Mouse (Mus musculus): ENCODE results near the gene Npas3. TPM values are rescaled to one million over a fixed set of nuclear protein-coding genes. Genes with fewer than 3 reads are reported as not detected.

The Npas3 gene
- polyA plus RNA-seq, 1 experiment from 2014 or later: 0.08 TPM

DNA sequence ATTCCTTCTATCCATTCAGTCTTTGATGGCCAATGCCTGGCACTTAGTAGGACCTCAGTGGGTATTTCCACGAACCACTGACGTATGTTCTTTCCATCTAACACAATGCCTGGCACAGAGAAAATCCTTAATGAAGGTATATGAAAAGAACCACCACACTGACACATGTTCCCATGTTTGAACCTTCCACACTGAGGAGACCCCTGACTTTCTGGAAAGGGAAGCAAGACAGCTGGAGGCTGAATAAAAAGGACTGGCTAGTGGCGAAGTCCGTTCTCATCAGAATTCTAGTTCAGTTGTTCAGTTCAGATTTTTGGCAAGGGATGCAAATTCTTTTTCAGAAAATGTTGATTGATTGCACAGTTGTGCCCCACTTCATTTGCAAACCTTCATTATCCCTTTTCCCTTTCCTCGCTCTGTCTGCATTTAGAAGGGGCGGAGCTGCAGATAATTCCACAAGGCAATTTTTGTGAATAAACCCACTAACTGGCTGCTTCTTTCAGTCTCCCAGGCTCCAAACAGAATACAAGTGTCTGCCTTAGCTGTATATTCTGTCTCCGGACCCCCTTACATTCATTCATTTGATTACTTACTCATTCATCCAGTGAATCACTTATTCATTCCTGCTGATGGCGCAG lies 381.1 kb downstream of the Npas3 start:
- Histone ChIP-seq H3K27me3 (ENCODE audit: insufficient read depth, low read length) (no peaks in the 10 kb centered on the region), H3K9ac (replicated peaks) (no peak overlapping the region), H3K36me3 (replicated peaks; ENCODE audit: insufficient read depth, low read length) (no peaks in the 10 kb centered on the region), H3K4me2 (ENCODE audit: low read depth, low read length) (no peak overlapping the region), H3K4me1 (ENCODE audit: insufficient read depth) (no peaks in the 10 kb centered on the region), H3K9me3 (ENCODE audit: low read length) (no peaks in the 10 kb centered on the region), H3K4me3 (ENCODE audit: low read depth, low read length) (no peak overlapping the region), H3K27ac (ENCODE audit: low read depth) (no peak overlapping the region)
- DNase-seq: no peak
- WGBS (ENCODE audit: insufficient replicate concordance): 77% methylated on average over 8 of the region's 8 CpGs
- no peak for ATAC-seq
- TF ChIP-seq CTCF (IDR thresholded peaks at IDR 0.05; ENCODE audit: low read depth) (no peak), EP300 (IDR thresholded peaks at IDR 0.05; ENCODE audit: low read depth) (no peak)

DNA sequence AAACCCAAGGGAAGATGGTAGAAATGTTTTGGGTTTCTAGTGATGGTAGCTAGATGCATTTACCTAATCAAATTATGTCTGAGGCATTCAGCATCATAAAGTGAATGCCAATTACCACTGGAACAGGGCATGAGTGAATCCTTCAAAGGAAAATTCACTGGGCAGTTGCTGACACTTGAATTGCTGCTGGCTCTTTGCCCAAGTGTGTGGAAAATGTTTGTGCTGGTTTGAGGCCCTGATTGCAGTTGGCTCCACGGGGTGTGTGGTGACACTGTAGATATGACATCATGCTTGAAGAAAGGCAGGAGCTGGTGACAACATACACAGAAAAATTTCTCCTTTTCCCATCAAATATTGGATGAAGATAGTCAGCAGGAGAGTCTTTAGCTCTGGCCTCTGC lies 382.1 kb downstream of the Npas3 start:
- H3K9me3 ChIP-seq (ENCODE audit: low read length): no peaks in the 10 kb centered on the region
- no peaks in the 10 kb centered on the region for H3K27me3 ChIP-seq (ENCODE audit: insufficient read depth, low read length)
- no peak for TF ChIP-seq CTCF (IDR thresholded peaks at IDR 0.05; ENCODE audit: low read depth)
- no peak for TF ChIP-seq EP300 (IDR thresholded peaks at IDR 0.05; ENCODE audit: low read depth)
- no peaks in the 10 kb centered on the region for H3K4me1 ChIP-seq (ENCODE audit: insufficient read depth)
- H3K9ac ChIP-seq (replicated peaks): no peak overlapping the region
- WGBS (ENCODE audit: insufficient replicate concordance): 42% methylated on average over 1 of the region's 1 CpGs
- no peaks in the 10 kb centered on the region for H3K36me3 ChIP-seq (replicated peaks; ENCODE audit: insufficient read depth, low read length)
- no peak for DNase-seq
- H3K4me2 ChIP-seq (ENCODE audit: low read depth, low read length): no peak overlapping the region
- no peak overlapping the region for H3K4me3 ChIP-seq (ENCODE audit: low read depth, low read length)
- H3K27ac ChIP-seq (ENCODE audit: low read depth): no peak overlapping the region
- ATAC-seq: no peak

DNA sequence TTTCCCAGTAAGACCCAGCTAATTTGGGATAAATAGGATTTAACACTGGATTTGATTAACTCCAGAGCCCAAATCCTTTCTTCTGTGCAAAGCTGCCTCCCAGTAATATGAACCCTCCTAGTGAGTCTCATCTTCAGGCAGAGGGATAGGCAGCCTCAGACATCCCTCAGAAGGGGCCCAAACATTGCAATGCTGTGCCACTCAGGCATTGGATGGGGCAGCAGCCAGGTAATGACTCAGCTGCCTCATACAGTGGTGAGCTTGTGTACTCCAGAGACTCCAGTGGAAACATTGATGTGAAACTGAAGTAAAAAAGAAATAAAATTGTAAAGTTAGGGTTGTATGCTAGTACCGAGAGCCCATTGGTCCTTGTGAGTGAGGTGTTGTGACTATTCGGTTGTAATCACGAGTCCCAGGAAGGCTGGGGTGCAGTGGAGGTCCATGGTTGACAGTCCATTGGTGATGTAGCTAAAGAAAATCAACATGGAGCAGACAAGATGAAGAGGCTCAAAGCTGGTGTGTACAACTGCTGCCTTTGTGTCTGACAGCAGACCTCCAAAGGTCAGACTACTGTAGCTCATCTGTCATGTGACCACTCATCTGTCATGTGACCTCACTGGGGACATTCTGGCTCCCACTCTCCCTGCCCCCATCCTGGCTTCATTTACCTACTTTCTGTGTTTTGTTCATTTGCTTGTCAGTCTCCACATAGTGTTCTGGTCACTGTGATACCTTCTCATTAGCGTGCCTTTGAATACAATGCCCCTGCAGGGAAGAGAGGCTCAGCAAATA lies 383.0 kb downstream of the Npas3 start:
- Histone ChIP-seq H3K36me3 (replicated peaks; ENCODE audit: insufficient read depth, low read length) (no peaks in the 10 kb centered on the region), H3K4me3 (ENCODE audit: low read depth, low read length) (no peak overlapping the region), H3K27me3 (ENCODE audit: insufficient read depth, low read length) (no peaks in the 10 kb centered on the region), H3K4me2 (ENCODE audit: low read depth, low read length) (no peak overlapping the region), H3K4me1 (ENCODE audit: insufficient read depth) (no peaks in the 10 kb centered on the region), H3K27ac (ENCODE audit: low read depth) (no peak overlapping the region), H3K9ac (replicated peaks) (no peak overlapping the region), H3K9me3 (ENCODE audit: low read length) (no peaks in the 10 kb centered on the region)
- TF ChIP-seq EP300 (IDR thresholded peaks at IDR 0.05; ENCODE audit: low read depth): no peak
- no peak for TF ChIP-seq CTCF (IDR thresholded peaks at IDR 0.05; ENCODE audit: low read depth)
- 76% methylated on average over 4 of the region's 4 CpGs for WGBS (ENCODE audit: insufficient replicate concordance)
- DNase-seq (no peak), ATAC-seq (no peak)

DNA sequence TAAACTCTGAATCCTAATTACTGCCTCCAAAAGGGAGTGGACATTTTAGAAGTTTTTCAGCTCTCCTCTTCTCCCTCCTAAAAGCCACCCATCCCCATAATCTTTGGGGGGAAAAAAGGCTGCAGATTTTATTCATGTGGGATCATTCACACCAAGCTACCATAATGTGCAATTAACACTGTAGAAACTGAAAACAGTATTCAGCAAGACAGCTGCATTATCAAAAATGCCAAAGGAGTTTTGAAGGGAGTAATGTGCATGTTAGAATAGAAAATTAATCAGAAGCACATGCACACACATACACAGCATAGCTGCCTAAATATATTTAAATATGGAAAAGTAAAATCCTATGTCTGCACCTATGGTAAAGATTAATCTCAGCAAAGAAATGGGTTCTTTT lies 390.1 kb downstream of the Npas3 start:
- Histone ChIP-seq H3K4me3 (ENCODE audit: low read depth, low read length) (no peak overlapping the region), H3K9ac (replicated peaks) (no peak overlapping the region), H3K4me2 (ENCODE audit: low read depth, low read length) (no peak overlapping the region), H3K9me3 (ENCODE audit: low read length) (no peaks in the 10 kb centered on the region), H3K4me1 (ENCODE audit: insufficient read depth) (no peaks in the 10 kb centered on the region), H3K27ac (ENCODE audit: low read depth) (no peak overlapping the region), H3K36me3 (replicated peaks; ENCODE audit: insufficient read depth, low read length) (no peaks in the 10 kb centered on the region), H3K27me3 (ENCODE audit: insufficient read depth, low read length) (no peaks in the 10 kb centered on the region)
- DNase-seq: no peak
- ATAC-seq: no peak
- no peak for TF ChIP-seq EP300 (IDR thresholded peaks at IDR 0.05; ENCODE audit: low read depth)
- TF ChIP-seq CTCF (IDR thresholded peaks at IDR 0.05; ENCODE audit: low read depth): no peak

DNA sequence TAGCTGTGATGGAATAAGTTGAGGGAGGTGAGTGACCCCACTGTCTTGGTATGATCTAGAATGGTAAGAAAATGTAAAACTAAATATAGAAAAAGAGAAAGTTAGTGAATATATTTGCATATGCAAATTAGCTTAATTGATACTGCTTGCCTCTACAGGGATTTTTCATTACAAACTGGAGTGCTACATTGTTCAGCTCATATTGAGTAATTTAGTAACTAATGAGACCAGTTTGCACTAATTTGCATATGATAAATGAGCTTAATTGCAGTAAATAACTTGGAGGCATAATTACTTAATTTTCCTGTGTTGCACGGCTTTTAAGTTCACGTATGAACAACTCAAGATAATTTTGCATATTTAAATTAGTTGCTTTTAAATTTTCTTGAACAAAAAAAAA lies 398.8 kb downstream of the Npas3 start:
- no peak overlapping the region for H3K4me3 ChIP-seq (ENCODE audit: low read depth, low read length)
- ATAC-seq (no peak), DNase-seq (no peak)
- H3K27me3 ChIP-seq (ENCODE audit: insufficient read depth, low read length): no peaks in the 10 kb centered on the region
- H3K9ac ChIP-seq (replicated peaks): no peak overlapping the region
- no peaks in the 10 kb centered on the region for H3K36me3 ChIP-seq (replicated peaks; ENCODE audit: insufficient read depth, low read length)
- H3K4me1 ChIP-seq (ENCODE audit: insufficient read depth): no peaks in the 10 kb centered on the region
- TF ChIP-seq CTCF (IDR thresholded peaks at IDR 0.05; ENCODE audit: low read depth) (no peak), EP300 (IDR thresholded peaks at IDR 0.05; ENCODE audit: low read depth) (no peak)
- 86% methylated on average over 2 of the region's 2 CpGs for WGBS (ENCODE audit: insufficient replicate concordance)
- H3K9me3 ChIP-seq (ENCODE audit: low read length): no peaks in the 10 kb centered on the region
- no peak overlapping the region for H3K27ac ChIP-seq (ENCODE audit: low read depth)
- H3K4me2 ChIP-seq (ENCODE audit: low read depth, low read length): no peak overlapping the region

DNA sequence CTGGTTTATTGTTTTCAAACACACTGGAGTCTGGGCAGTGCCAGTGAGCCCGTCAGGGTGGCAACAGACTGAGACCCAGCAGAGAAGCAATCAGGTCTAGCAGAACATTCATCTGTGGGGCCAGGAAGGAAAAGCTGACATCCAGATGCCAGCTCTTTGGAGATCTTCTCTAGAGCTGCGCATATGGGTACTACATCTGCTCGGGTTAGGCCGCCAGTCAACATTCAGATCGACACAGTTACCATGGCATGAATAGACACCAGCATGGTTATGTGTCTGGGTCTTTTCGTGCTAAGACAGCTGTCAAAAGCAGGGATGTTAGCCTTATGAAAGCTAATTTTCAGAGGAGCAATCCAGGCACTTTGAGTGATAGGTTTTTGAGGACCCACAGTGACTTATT lies 407.8 kb downstream of the Npas3 start:
- ATAC-seq (no peak), DNase-seq (no peak)
- no peak for TF ChIP-seq EP300 (IDR thresholded peaks at IDR 0.05; ENCODE audit: low read depth)
- TF ChIP-seq CTCF (IDR thresholded peaks at IDR 0.05; ENCODE audit: low read depth): no peak
- Histone ChIP-seq H3K4me1 (ENCODE audit: insufficient read depth) (no peaks in the 10 kb centered on the region), H3K27me3 (ENCODE audit: insufficient read depth, low read length) (no peaks in the 10 kb centered on the region), H3K36me3 (replicated peaks; ENCODE audit: insufficient read depth, low read length) (no peaks in the 10 kb centered on the region), H3K4me2 (ENCODE audit: low read depth, low read length) (no peak overlapping the region), H3K9ac (replicated peaks) (no peak overlapping the region), H3K9me3 (ENCODE audit: low read length) (no peaks in the 10 kb centered on the region), H3K4me3 (ENCODE audit: low read depth, low read length) (no peak overlapping the region), H3K27ac (ENCODE audit: low read depth) (no peak overlapping the region)
- 79% methylated on average over 6 of the region's 6 CpGs for WGBS (ENCODE audit: insufficient replicate concordance)
